Comparison of ENCODE assay signal across 8 mouse cellular contexts in genomic region chr3:149518928-149519574, GRCm38 (mm10).
DNase-seq lines count a peak whose midpoint lies in the region; ATAC-seq lines count a peak whose summit lies in the region.

No protein-coding gene starts in this region.

- peak overlapping the region; percentile 23; the same call in 1 of the 2 replicates for H3K9ac ChIP-seq in limb, embryonic 11.5 days (ENCODE audit: low read length)
- peak overlapping the region; percentile 51 for H3K9ac ChIP-seq in neural tube, embryonic 15.5 days (replicated peaks)

- peak overlapping the region; percentile 60 for H3K4me2 ChIP-seq in limb, embryonic 11.5 days (ENCODE audit: low read depth, severe bottlenecking)
- H3K4me2 ChIP-seq in neural tube, embryonic 15.5 days, result peak overlapping the region; percentile 88

- no peaks in the 10 kb centered on the region for H3K36me3 ChIP-seq in limb, embryonic 11.5 days (ENCODE audit: control insufficient read depth, insufficient read depth, low read length)
- no peaks in the 10 kb centered on the region for H3K36me3 ChIP-seq in neural tube, embryonic 15.5 days

- no peaks in the 10 kb centered on the region for H3K9me3 ChIP-seq in limb, embryonic 11.5 days (ENCODE audit: control insufficient read depth, low read length)
- no peaks in the 10 kb centered on the region for H3K9me3 ChIP-seq in neural tube, embryonic 15.5 days (replicated peaks)

- peak overlapping the region; percentile 38 for H3K4me3 ChIP-seq in limb, embryonic 11.5 days (ENCODE audit: low read depth, low read length)
- peak overlapping the region; percentile 46 for H3K4me3 ChIP-seq in neural tube, embryonic 15.5 days (replicated peaks)

- ATAC-seq in limb, embryonic 11.5 days (ENCODE audit: insufficient number of reproducible peaks, low FRiP score, low TSS enrichment, low read depth), result no peak
- no peak for ATAC-seq in neural tube, embryonic 15.5 days (ENCODE audit: low FRiP score)
- no peak for ATAC-seq in erythroblast, adult 5-6 weeks (replicated peaks; ENCODE audit: low FRiP score, poor library complexity, severe bottlenecking)

- 6% methylated on average over 27 of the region's 27 CpGs for WGBS in limb, embryonic 11.5 days
- WGBS in neural tube, embryonic 15.5 days, result 1% methylated on average over 27 of the region's 27 CpGs

- no peaks in the 10 kb centered on the region for H3K27me3 ChIP-seq in limb, embryonic 11.5 days (ENCODE audit: control insufficient read depth, insufficient read depth, low read length)
- 0 out of 2 replicates have a peak, but pooled peaks cover 4% of the 10 kb centered on the region for H3K27me3 ChIP-seq in neural tube, embryonic 15.5 days (replicated peaks)

- DNase-seq in cerebellum, postnatal 14 days, result peak; percentile 8 to 19
- no peak for DNase-seq in cerebellum, adult 11 months
- DNase-seq in right cerebral cortex, adult 2 months (ENCODE audit: low spot score in 2 of 2), result peak; percentile 16 to 17
- no peak for DNase-seq in right cerebral cortex, postnatal 36 days (ENCODE audit: low spot score in 2 of 2)
- DNase-seq in limb, embryonic 11.5 days (ENCODE audit: low spot score), result peak; percentile 55
- DNase-seq in spleen, postnatal 10 days (ENCODE audit: low spot score in 2 of 2), result no peak

- H3K27ac ChIP-seq in limb, embryonic 11.5 days (replicated peaks; ENCODE audit: low read depth, low read length), result no peak overlapping the region
- no peak overlapping the region for H3K27ac ChIP-seq in neural tube, embryonic 15.5 days (replicated peaks)

- H3K4me1 ChIP-seq in limb, embryonic 11.5 days (ENCODE audit: control insufficient read depth, insufficient read depth, low read length), result peaks cover 7% of the 10 kb centered on the region
- peaks cover 15% of the 10 kb centered on the region; the same call in 1 of the 2 replicates for H3K4me1 ChIP-seq in neural tube, embryonic 15.5 days

Comparison
In these comparisons a context has a peak if more than half of its experiments do, and no peak if none do; other contexts are left out.
1. DNase-seq: peak in cerebellum, postnatal 14 days (2 of 2), right cerebral cortex, adult 2 months (2 of 2) and limb, embryonic 11.5 days (single experiment); none in cerebellum, adult 11 months (single experiment), right cerebral cortex, postnatal 36 days (0 of 2) and spleen, postnatal 10 days (0 of 2).